Mouse (Mus musculus): Measurements from ENCODE around the gene Ttll7.

GRCm38 (mm10) chr3:146848112-146848511 lies 4.1 kb upstream of the Ttll7 start:
- TF ChIP-seq CTCF (IDR thresholded peaks at IDR 0.05; ENCODE audit: low read depth) (no peak), EP300 (IDR thresholded peaks at IDR 0.05; ENCODE audit: low read depth) (0 out of 2 replicates have a peak, but pooled peaks have one; percentile 25)
